Mouse (Mus musculus) lung, postnatal 14 days (tissue): ENCODE data around the gene Mynn.

Source experiments
- DNase-seq: peaks from one replicate; pipeline ENCODE4 v3.0.0; 2021

Gene Mynn

GRCm38 (mm10) chr3:30646761-30647160, 44.9 kb downstream of the Mynn start:
- no peak for DNase-seq

- peak; percentile 49 for DNase-seq
Measured at GRCm38 (mm10) chr3:30647440-30648090, 45.7 kb downstream of the Mynn start, which contains the start of gene Lrrc34. Lrrc34 (minus strand) TSS chr3:30647869.

- no peak for DNase-seq
Measured at GRCm38 (mm10) chr3:30648466-30648865, 46.6 kb downstream of the Mynn start.

- peak; percentile 9 for DNase-seq
Measured at GRCm38 (mm10) chr3:30650062-30650841, 48.4 kb downstream of the Mynn start.

- DNase-seq = no peak
Measured at GRCm38 (mm10) chr3:30655937-30656336, 54.1 kb downstream of the Mynn start.

GRCm38 (mm10) chr3:30658486-30658885, 56.6 kb downstream of the Mynn start:
- no peak for DNase-seq
